Mouse (Mus musculus) heart, postnatal 25 days (tissue): Measurements from ENCODE around the gene Depp1. TPM values are rescaled to one million over a fixed set of nuclear protein-coding genes. Genes with fewer than 3 reads are reported as not detected.
A peak's percentile ranks its signal among the peaks of the same experiment; 100 is the strongest.

ENCODE experiments used
- DNase-seq: peaks from one replicate; pipeline ENCODE4 v3.0.0; 2022; ENCODE audit warnings: low spot score
- intact Hi-C: fragments of 180-260 bp; cut with DNase I; formaldehyde crosslinking; loops from one replicate; pipeline ENCODE4 v1.15.1; 2025
- microRNA-seq: library from miRNA; unstranded; fragments of <30 nt; microRNA quantifications from one replicate; pipeline ENCODE4 v1.2.0, GENCODE M21; 2022
- total RNA-seq, 2 experiments: library from RNA; stranded (reverse); gene quantifications; 2 replicates each; pipeline ENCODE4 v1.2.3; 2021

Gene Depp1
- total RNA-seq, 2 experiments from 2014 or later, result 45.7 to 58.1 TPM

DNA sequence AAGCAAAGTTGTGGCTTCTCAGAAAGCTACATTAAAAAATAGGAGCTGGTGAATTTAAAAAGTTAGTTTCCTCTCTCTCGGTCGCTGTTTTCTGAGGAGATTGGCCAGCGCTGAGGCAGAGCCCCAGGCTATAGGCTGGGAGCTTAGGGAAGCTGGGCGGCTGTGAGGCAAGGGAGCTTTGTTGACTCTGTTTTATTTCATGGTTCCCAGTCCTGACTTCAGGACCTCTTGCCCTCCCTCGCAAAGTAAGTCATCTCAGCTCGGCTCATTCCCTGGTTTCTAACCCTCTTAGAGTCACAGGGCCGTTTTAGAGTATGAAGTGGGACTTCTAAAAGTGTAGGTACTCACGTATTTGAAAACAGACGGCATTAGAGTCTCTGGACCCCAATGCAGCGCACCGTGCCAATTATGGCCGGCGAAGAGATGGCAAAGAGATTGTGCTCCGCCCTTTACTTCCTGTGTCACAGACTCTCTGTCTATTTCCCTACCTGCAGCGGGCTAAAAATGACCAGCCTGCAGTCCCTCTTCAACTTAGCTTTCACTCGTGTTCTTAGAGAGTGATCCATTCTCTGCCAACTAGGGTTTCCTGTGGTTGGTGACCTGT is 24.0 kb downstream of the Depp1 start:
- intact Hi-C loops, result no loop called here
- DNase-seq, result no peak

- no peak for DNase-seq
- intact Hi-C loops, result no loop called here
Observed at GRCm38 (mm10) chr6:116676355-116676913, 26.0 kb downstream of the Depp1 start.

- no peak for DNase-seq
Observed at GRCm38 (mm10) chr6:116677321-116677720, 26.9 kb downstream of the Depp1 start.

GRCm38 (mm10) chr6:116679563-116680288 is 29.3 kb downstream of the Depp1 start:
- intact Hi-C loops, result no loop called here
- peak; percentile 26 for DNase-seq

More at GRCm38 (mm10) chr6:116677321-116677720, 26.9 kb downstream of the Depp1 start:
- intact Hi-C loops, result no loop called here

- peak; percentile 43 for DNase-seq
Observed at GRCm38 (mm10) chr6:116682317-116682716, 31.9 kb downstream of the Depp1 start.

DNA sequence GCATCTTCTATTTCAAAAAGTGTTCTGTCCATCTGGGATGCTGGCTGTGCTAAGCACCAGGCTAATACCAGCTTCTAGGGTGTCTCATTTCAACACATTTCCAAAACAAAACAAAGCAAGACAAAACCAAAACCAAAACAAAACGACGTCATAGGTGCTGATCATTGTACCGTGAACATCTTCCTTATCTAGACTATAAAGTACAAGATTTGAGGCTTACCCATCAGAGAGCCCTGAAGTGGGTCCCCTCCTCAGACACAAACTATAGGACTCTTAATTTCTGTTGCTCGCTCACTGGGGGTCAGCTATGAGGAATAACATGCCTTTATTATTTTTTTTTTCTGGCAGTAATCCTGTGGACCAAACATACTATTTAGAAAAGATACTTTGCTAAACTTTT is 43.2 kb downstream of the Depp1 start:
- intact Hi-C loops, result no loop called here
- DNase-seq, result no peak

More at GRCm38 (mm10) chr6:116682317-116682716, 31.9 kb downstream of the Depp1 start:
- intact Hi-C loops, result no loop called here

- DNase-seq, result no peak
- intact Hi-C loops, result no loop called here
Observed at GRCm38 (mm10) chr6:116694346-116694745, 43.9 kb downstream of the Depp1 start.

DNA sequence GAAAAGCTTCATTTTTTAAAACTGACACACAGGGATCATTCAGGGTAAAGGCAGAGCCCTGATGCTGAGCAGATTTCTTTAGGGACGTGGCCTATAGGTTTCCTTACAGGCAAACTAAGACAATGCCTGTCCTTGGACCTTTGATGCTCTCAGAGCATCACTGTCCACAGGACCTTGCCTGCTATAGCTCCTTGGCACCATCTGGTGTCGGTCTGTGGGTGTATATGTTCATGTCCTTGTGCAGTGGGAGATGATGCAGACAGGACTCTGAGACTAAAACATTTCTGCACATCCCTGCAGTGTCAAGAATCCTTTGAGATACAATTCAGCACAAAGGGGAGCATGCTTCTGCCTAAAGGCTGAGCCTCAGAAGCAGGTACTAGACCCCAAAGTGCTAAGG is 47.0 kb downstream of the Depp1 start:
- intact Hi-C loops, result loop anchor here (5.0 kb wide), 4 partner anchors 45 to 280 kb away; partner anchors contain the start of gene Depp1
- no peak for DNase-seq

- intact Hi-C loops, result loop anchor here (5.0 kb wide), 4 partner anchors 46 to 281 kb away; partner anchors contain the start of gene Depp1
- DNase-seq, result no peak
Observed at GRCm38 (mm10) chr6:116697896-116698425, 47.6 kb downstream of the Depp1 start.

- intact Hi-C loops, result no loop called here
- no peak for DNase-seq
Observed at GRCm38 (mm10) chr6:116700821-116701220, 50.4 kb downstream of the Depp1 start.

Small RNAs within 50 kb of the gene (microRNA-seq; reads per million reads assigned to microRNA genes)
- not detected for gene Mir7043

Other genes starting within 250 kb of the Depp1 start
- 10 to 100 TPM in 1 of 2 experiments, 1 to 10 TPM in 1; 8.7 to 10.3 TPM for gene Alox5, start 189.4 kb upstream of the Depp1 start, total RNA-seq
- not detected for gene Olfr211, start 161.5 kb upstream of the Depp1 start, total RNA-seq
- gene Olfr212, start 144.1 kb upstream of the Depp1 start, total RNA-seq, result not detected
- not detected for gene Olfr213, start 112.2 kb upstream of the Depp1 start, total RNA-seq
- gene Gm5580, start 99.5 kb upstream of the Depp1 start, total RNA-seq, result 1 to 10 TPM; 1.4 to 1.7 TPM
- gene Olfr214, start 96.4 kb upstream of the Depp1 start, total RNA-seq, result not detected
- gene Olfr215, start 66.4 kb upstream of the Depp1 start, total RNA-seq, result not detected
- 10 to 100 TPM; 19.0 to 20.8 TPM for gene Zfp422, start 21.6 kb upstream of the Depp1 start, total RNA-seq
- 1 to 10 TPM; 5.8 to 8.2 TPM for gene Rassf4, start 23.3 kb downstream of the Depp1 start, total RNA-seq
- under 1 TPM in 1 of 2 experiments, not detected in 1; 0.03 TPM for gene Tmem72, start 66.3 kb downstream of the Depp1 start, total RNA-seq